20 mouse cellular contexts compared by ENCODE assay signal in genomic region chr11:85818401-85818800, GRCm38 (mm10). TPM values are rescaled to one million over a fixed set of nuclear protein-coding genes. Genes with fewer than 3 reads are reported as not detected.
DNase-seq lines count a peak whose midpoint lies in the region; ATAC-seq lines count a peak whose summit lies in the region.
"Had no signal": no experiment of that assay in that cellular context is flagged by ENCODE, and none has a peak within 500 bp of the region (broad histone marks: within the 10 kb centered on the region; RNA-seq: fewer than 3 reads in every experiment).

No protein-coding gene starts in this region.

- peaks cover 73% of the 10 kb centered on the region for H3K4me1 ChIP-seq in heart, embryonic 12.5 days (replicated peaks)
- H3K4me1 ChIP-seq in kidney, embryonic 15.5 days, result peaks cover 64% of the 10 kb centered on the region
- peaks cover 92% of the 10 kb centered on the region for H3K4me1 ChIP-seq in embryonic facial prominence, embryonic 10.5 days
- H3K4me1 ChIP-seq: forebrain, embryonic 13.5 days; hindbrain, embryonic 15.5 days had no signal

- H3K4me3 ChIP-seq in heart, embryonic 12.5 days, result no peak overlapping the region
- no peak overlapping the region for H3K4me3 ChIP-seq in kidney, embryonic 15.5 days (replicated peaks)
- H3K4me3 ChIP-seq in embryonic facial prominence, embryonic 10.5 days, result no peak overlapping the region
- H3K4me3 ChIP-seq: forebrain, embryonic 13.5 days; hindbrain, embryonic 15.5 days; limb, embryonic 12.5 days had no signal

- H3K9ac ChIP-seq in heart, embryonic 12.5 days, result 0 out of 2 replicates have a peak overlapping the region, but pooled peaks have one; percentile 7
- H3K9ac ChIP-seq in kidney, embryonic 15.5 days, result no peak overlapping the region
- H3K9ac ChIP-seq: forebrain, embryonic 13.5 days; hindbrain, embryonic 15.5 days; limb, embryonic 12.5 days; liver, embryonic 14.5 days had no signal

- DNase-seq in heart, postnatal 36 days, result no peak
- DNase-seq in kidney, postnatal 10 days, result peak; percentile 61
- no peak for DNase-seq in embryonic facial prominence, embryonic 10.5 days (ENCODE audit: low spot score)
- peak; percentile 71 to 80 for DNase-seq in kidney, postnatal 25 days
- DNase-seq in T-cell, adult 2 months (ENCODE audit: low spot score), result no peak
- DNase-seq: cerebellum, adult 9-11 months; gastrocnemius, postnatal 25 days; lung, postnatal 36 days; right cerebral cortex, adult 18-20 months; thymus, adult 2 months had no signal

- H3K9me3 ChIP-seq in heart, embryonic 12.5 days (replicated peaks), result no peaks in the 10 kb centered on the region
- no peaks in the 10 kb centered on the region for H3K9me3 ChIP-seq in kidney, embryonic 15.5 days (replicated peaks)
- no peaks in the 10 kb centered on the region for H3K9me3 ChIP-seq in embryonic facial prominence, embryonic 10.5 days
- H3K9me3 ChIP-seq: forebrain, embryonic 13.5 days; hindbrain, embryonic 15.5 days; limb, embryonic 12.5 days had no signal

- WGBS in heart, embryonic 12.5 days, result 32% methylated on average over 3 of the region's 3 CpGs
- WGBS in kidney, embryonic 15.5 days, result 72% methylated on average over 3 of the region's 3 CpGs
- WGBS in embryonic facial prominence, embryonic 10.5 days, result 66% methylated on average over 3 of the region's 3 CpGs

- H3K4me2 ChIP-seq in heart, embryonic 12.5 days, result no peak overlapping the region
- no peak overlapping the region for H3K4me2 ChIP-seq in kidney, embryonic 15.5 days
- H3K4me2 ChIP-seq: forebrain, embryonic 13.5 days; hindbrain, embryonic 15.5 days; limb, embryonic 12.5 days had no signal

- H3K27me3 ChIP-seq in heart, embryonic 12.5 days (replicated peaks), result peaks cover 52% of the 10 kb centered on the region
- H3K27me3 ChIP-seq in kidney, embryonic 15.5 days, result no peaks in the 10 kb centered on the region
- H3K27me3 ChIP-seq in embryonic facial prominence, embryonic 10.5 days (replicated peaks; ENCODE audit: low read depth, poor library complexity, severe bottlenecking), result peaks cover 81% of the 10 kb centered on the region
- H3K27me3 ChIP-seq: hindbrain, embryonic 15.5 days had no signal

- no peaks in the 10 kb centered on the region for H3K36me3 ChIP-seq in heart, embryonic 12.5 days
- H3K36me3 ChIP-seq in kidney, embryonic 15.5 days, result no peaks in the 10 kb centered on the region
- no peaks in the 10 kb centered on the region for H3K36me3 ChIP-seq in embryonic facial prominence, embryonic 10.5 days (replicated peaks)
- H3K36me3 ChIP-seq: hindbrain, embryonic 15.5 days; limb, embryonic 12.5 days had no signal

- intact Hi-C loops in heart, postnatal 36 days (cut with DNase I), result no loop called here

- peak; percentile 31; the same call in 1 of the 2 replicates for ATAC-seq in heart, embryonic 12.5 days (ENCODE audit: insufficient number of reproducible peaks, low FRiP score)
- no peak for ATAC-seq in kidney, embryonic 15.5 days (replicated peaks; ENCODE audit: low FRiP score)
- ATAC-seq: forebrain, embryonic 13.5 days had no signal

- peak overlapping the region; percentile 53; the same call in 1 of the 2 replicates for H3K27ac ChIP-seq in heart, embryonic 12.5 days (ENCODE audit: poor library complexity, severe bottlenecking)
- no peak overlapping the region for H3K27ac ChIP-seq in kidney, embryonic 15.5 days
- peak overlapping the region; percentile 44; the same call in 1 of the 2 replicates for H3K27ac ChIP-seq in embryonic facial prominence, embryonic 10.5 days (replicated peaks)
- H3K27ac ChIP-seq: forebrain, embryonic 13.5 days; hindbrain, embryonic 15.5 days; limb, embryonic 12.5 days; liver, embryonic 14.5 days had no signal

RNA-seq across cellular contexts. Expression of gene Tbx2, which starts 13.9 kb away (rescaled TPM):
- 3.2 TPM in 2 replicates for polyA plus RNA-seq in heart, embryonic 12.5 days (2016; fragmentation: Nextera tagmentation; extraction: Ambion mirVana)
- total RNA-seq in heart, postnatal 36 days (2021), result 1 to 10 TPM; 6.2 to 6.9 TPM
- 11.2 and 11.4 TPM in 2 replicates for polyA plus RNA-seq in kidney, embryonic 15.5 days (2015; fragmentation: Nextera tagmentation; extraction: Ambion mirVana)
- polyA plus RNA-seq in embryonic facial prominence, embryonic 10.5 days (2016; fragmentation: Nextera tagmentation; extraction: Ambion mirVana), result 9.9 and 10.9 TPM in 2 replicates

RNA-seq across cellular contexts. Expression of gene Gm11444, which starts 31.7 kb away (rescaled TPM):
- polyA plus RNA-seq in heart, embryonic 12.5 days (2016; fragmentation: Nextera tagmentation; extraction: Ambion mirVana), result not detected in 2 replicates
- total RNA-seq in heart, postnatal 36 days (2021), result not detected
- not detected in 2 replicates for polyA plus RNA-seq in kidney, embryonic 15.5 days (2015; fragmentation: Nextera tagmentation; extraction: Ambion mirVana)
- polyA plus RNA-seq in embryonic facial prominence, embryonic 10.5 days (2016; fragmentation: Nextera tagmentation; extraction: Ambion mirVana), result not detected in 2 replicates
- total RNA-seq: ES-E14; gastrocnemius, postnatal 25 days; left cerebral cortex, adult 8-10 months had no signal
- polyA plus RNA-seq: forebrain, embryonic 13.5 days; heart, postnatal 0 days; hindbrain, embryonic 15.5 days; limb, embryonic 12.5 days; liver, embryonic 14.5 days; neural tube, embryonic 11.5 days; thymus, adult 2 months had no signal

Comparison
In these comparisons a context has a peak if more than half of its experiments do, and no peak if none do; other contexts are left out.
1. DNase-seq: peak in kidney, postnatal 10 days (single experiment) and kidney, postnatal 25 days (2 of 2); none in heart, postnatal 36 days (0 of 2), embryonic facial prominence, embryonic 10.5 days (single experiment) and T-cell, adult 2 months (single experiment).